Mouse (Mus musculus) midbrain, postnatal 0 days (tissue): Measurements from ENCODE around the gene Thg1l. TPM values are rescaled to one million over a fixed set of nuclear protein-coding genes. Genes with fewer than 3 reads are reported as not detected.

Experiments
- ATAC-seq: fragments of 200-750 bp; cut with Nextera tagmentation; 2 replicates; pipeline ENCODE4 v1.8.0; 2017; ENCODE audit warnings: moderate number of reproducible peaks, mild to moderate bottlenecking, moderate TSS enrichment, moderate library complexity; ENCODE audit not compliant: low FRiP score
- DNase-seq: peaks from one replicate; pipeline ENCODE4 v3.0.0-alpha.2; 2015; ENCODE audit warnings: low spot score
- H3K27ac ChIP-seq: fragments of 300-500 bp; sonication (generic); 2 replicates; pipeline ENCODE4 v1.5.1; 2014; ENCODE audit warnings: low read depth, mild to moderate bottlenecking, low read length, mixed read lengths
- H3K27me3 ChIP-seq: fragments of 300-500 bp; sonication (generic); 2 replicates; pipeline ENCODE4 v1.6.1; 2014; ENCODE audit warnings: low read length, control low read depth, mixed read lengths; ENCODE audit not compliant: insufficient read depth
- H3K36me3 ChIP-seq: fragments of 300-500 bp; sonication (generic); 2 replicates; pipeline ENCODE4 v1.6.1; 2014; ENCODE audit warnings: low read length, control low read depth, mixed read lengths; ENCODE audit not compliant: insufficient read depth
- H3K4me1 ChIP-seq: fragments of 300-500 bp; sonication (generic); 2 replicates; pipeline ENCODE4 v1.6.1; 2014; ENCODE audit warnings: mild to moderate bottlenecking, control low read depth, antibody characterized with exemption, low read length, mixed read lengths; ENCODE audit not compliant: insufficient read depth
- H3K4me2 ChIP-seq: fragments of 300-500 bp; sonication (generic); 2 replicates; pipeline ENCODE4 v1.6.1; 2014; ENCODE audit warnings: low read depth, mild to moderate bottlenecking, low read length, mixed read lengths; ENCODE audit not compliant: poor library complexity, severe bottlenecking
- H3K4me3 ChIP-seq: fragments of 300-500 bp; sonication (generic); 2 replicates; pipeline ENCODE4 v1.5.1; 2014; ENCODE audit warnings: low read depth, mild to moderate bottlenecking, low read length, moderate library complexity
- H3K9ac ChIP-seq: fragments of 300-500 bp; sonication (generic); replicated peaks from 2 replicates; pipeline ENCODE4 v1.6.1; 2014; ENCODE audit warnings: mild to moderate bottlenecking, low read length, moderate library complexity, mixed read lengths; ENCODE audit not compliant: poor library complexity, severe bottlenecking
- H3K9me3 ChIP-seq: fragments of 300-500 bp; sonication (generic); 2 replicates; pipeline ENCODE4 v1.6.1; 2016; ENCODE audit warnings: low read length, control low read depth
- CTCF ChIP-seq: IDR thresholded peaks from 2 replicates; pipeline ENCODE4 v1.5.1; 2016; ENCODE audit warnings: antibody characterized with exemption, mild to moderate bottlenecking
- WGBS: fragments of 180-500 bp; shearing (Covaris S2); extraction: QIAGEN DNeasy Blood & Tissue Kit; methylation state at CpG from one replicate; pipeline ENCODE4 v1.1.7; 2014; 5-methylcytosine and 5-hydroxymethylcytosine counted together
- polyA plus RNA-seq: library from polyadenylated mRNA; unstranded; fragments of >200 nt; fragmentation: Nextera tagmentation; extraction: Ambion mirVana; gene quantifications from 2 replicates; pipeline ENCODE4 v1.2.1, GENCODE M21; 2015
- total RNA-seq: library from RNA; depleted of rRNA; stranded (reverse); fragments of >200 nt; gene quantifications from 2 replicates; pipeline ENCODE4 v1.2.3, GENCODE M21; 2014

The Thg1l gene
- total and polyA plus RNA-seq, 2 experiments from 2014 or later: 8.8 to 11.1 TPM

DNA sequence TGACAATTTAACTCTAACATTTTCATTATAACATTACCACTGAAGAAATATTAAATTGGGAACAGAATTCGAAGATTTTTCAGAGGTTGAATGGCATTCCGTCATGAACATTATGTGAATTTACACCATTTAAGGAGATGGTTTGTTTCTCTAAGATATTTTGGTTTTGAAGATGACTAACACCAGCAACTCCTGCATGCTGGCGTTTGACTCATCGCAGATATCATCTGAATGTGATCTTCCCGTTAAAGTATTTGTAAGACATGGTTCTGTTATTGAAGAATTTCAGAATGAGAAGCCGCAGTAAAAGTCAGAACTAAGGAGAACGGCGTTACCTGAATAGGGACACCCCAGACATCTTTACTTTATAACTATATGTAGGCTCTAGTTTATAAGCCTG is 19.2 kb upstream of the Thg1l start:
- Histone ChIP-seq H3K9me3 (no peaks in the 10 kb centered on the region), H3K27ac (no peak overlapping the region), H3K27me3 (no peaks in the 10 kb centered on the region), H3K36me3 (no peaks in the 10 kb centered on the region), H3K4me2 (no peak overlapping the region), H3K9ac (no peak overlapping the region), H3K4me3 (no peak overlapping the region), H3K4me1 (no peaks in the 10 kb centered on the region)
- TF ChIP-seq CTCF: no peak
- ATAC-seq (no peak), DNase-seq (no peak)
- 90% methylated on average over 8 of the region's 8 CpGs for WGBS

GRCm38 (mm10) chr11:45973635-45974034 is 18.3 kb upstream of the Thg1l start:
- H3K36me3 ChIP-seq: no peaks in the 10 kb centered on the region
- 90% methylated on average over 5 of the region's 5 CpGs for WGBS
- H3K9ac ChIP-seq: no peak overlapping the region
- H3K27ac ChIP-seq: no peak overlapping the region
- ATAC-seq (no peak), DNase-seq (no peak)
- no peak for TF ChIP-seq CTCF
- no peak overlapping the region for H3K4me2 ChIP-seq
- H3K9me3 ChIP-seq: no peaks in the 10 kb centered on the region
- no peaks in the 10 kb centered on the region for H3K4me1 ChIP-seq
- H3K27me3 ChIP-seq: no peaks in the 10 kb centered on the region
- H3K4me3 ChIP-seq: no peak overlapping the region

GRCm38 (mm10) chr11:45968466-45968865 is 13.2 kb upstream of the Thg1l start:
- no peak for DNase-seq
- H3K9me3 ChIP-seq: no peaks in the 10 kb centered on the region
- H3K4me1 ChIP-seq: no peaks in the 10 kb centered on the region
- no peak overlapping the region for H3K27ac ChIP-seq
- no peak overlapping the region for H3K9ac ChIP-seq
- no peaks in the 10 kb centered on the region for H3K36me3 ChIP-seq
- no peak for TF ChIP-seq CTCF
- H3K27me3 ChIP-seq: no peaks in the 10 kb centered on the region
- H3K4me2 ChIP-seq: no peak overlapping the region
- ATAC-seq: no peak
- WGBS: 89% methylated on average over 3 of the region's 3 CpGs
- no peak overlapping the region for H3K4me3 ChIP-seq

DNA sequence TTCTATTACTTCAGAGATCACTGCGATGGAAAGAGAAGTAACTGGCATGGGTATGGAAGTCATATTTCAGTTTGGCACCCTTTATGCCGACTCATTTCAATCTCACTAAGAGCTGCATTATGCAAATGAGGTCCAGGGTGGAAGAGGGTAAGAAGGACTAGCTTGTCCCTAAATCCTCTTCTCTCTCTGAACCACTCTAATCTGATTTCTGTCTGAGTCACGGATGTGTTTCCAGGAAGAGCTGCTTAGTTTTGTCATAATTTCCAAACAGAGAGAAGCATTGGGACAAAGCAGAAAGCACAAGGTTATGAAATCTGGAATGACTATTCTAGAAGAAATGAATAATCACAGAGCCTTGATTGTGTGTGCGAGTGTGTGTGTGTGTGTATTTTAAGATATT is 11.6 kb upstream of the Thg1l start:
- WGBS: 82% methylated on average over 4 of the region's 4 CpGs
- Histone ChIP-seq H3K4me3 (no peak overlapping the region), H3K36me3 (no peaks in the 10 kb centered on the region), H3K27me3 (no peaks in the 10 kb centered on the region), H3K9me3 (no peaks in the 10 kb centered on the region), H3K9ac (no peak overlapping the region), H3K4me1 (no peaks in the 10 kb centered on the region), H3K27ac (no peak overlapping the region), H3K4me2 (no peak overlapping the region)
- DNase-seq: no peak
- no peak for ATAC-seq
- no peak for TF ChIP-seq CTCF

GRCm38 (mm10) chr11:45960003-45960402 is 4.7 kb upstream of the Thg1l start:
- Histone ChIP-seq H3K4me2 (no peak overlapping the region), H3K27ac (no peak overlapping the region), H3K9me3 (no peaks in the 10 kb centered on the region), H3K36me3 (no peaks in the 10 kb centered on the region), H3K4me1 (no peaks in the 10 kb centered on the region), H3K4me3 (no peak overlapping the region), H3K27me3 (no peaks in the 10 kb centered on the region), H3K9ac (no peak overlapping the region)
- peak; percentile 6; the same call in 1 of the 2 replicates for TF ChIP-seq CTCF
- DNase-seq: no peak
- ATAC-seq: no peak
- 87% methylated on average over 5 of the region's 5 CpGs for WGBS

DNA sequence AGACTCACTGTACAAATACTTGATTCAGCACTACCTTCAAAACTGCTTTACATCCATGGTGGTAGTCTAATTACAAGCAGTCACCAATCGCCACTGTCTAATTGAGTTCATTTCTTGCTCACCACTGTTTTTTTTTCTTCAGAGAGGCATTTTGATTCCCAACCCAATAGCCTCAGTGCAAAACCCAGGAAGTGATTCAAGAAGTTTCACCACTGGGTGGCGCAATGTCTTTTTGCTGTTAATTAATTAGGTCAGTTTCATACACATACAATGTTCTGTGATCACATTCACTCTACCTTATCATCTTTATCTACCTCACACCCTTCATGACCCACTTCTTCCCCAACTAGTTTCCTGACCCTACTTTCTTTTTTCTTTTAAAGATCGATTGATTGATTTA is 4.3 kb upstream of the Thg1l start:
- WGBS: 81% methylated on average over 3 of the region's 3 CpGs
- no peaks in the 10 kb centered on the region for H3K9me3 ChIP-seq
- H3K4me1 ChIP-seq: no peaks in the 10 kb centered on the region
- ATAC-seq (no peak), DNase-seq (peak; percentile 58)
- TF ChIP-seq CTCF: peak; percentile 63
- no peak overlapping the region for H3K4me2 ChIP-seq
- H3K27ac ChIP-seq: no peak overlapping the region
- no peak overlapping the region for H3K4me3 ChIP-seq
- no peaks in the 10 kb centered on the region for H3K27me3 ChIP-seq
- H3K9ac ChIP-seq: no peak overlapping the region
- no peaks in the 10 kb centered on the region for H3K36me3 ChIP-seq

- DNase-seq: no peak
Measured at GRCm38 (mm10) chr11:45947491-45947890, 7.8 kb downstream of the Thg1l start.

More at GRCm38 (mm10) chr11:45947491-45947890, 7.8 kb downstream of the Thg1l start:
- Histone ChIP-seq H3K36me3 (peaks cover 25% of the 10 kb centered on the region), H3K9me3 (no peaks in the 10 kb centered on the region), H3K9ac (no peak overlapping the region), H3K27me3 (no peaks in the 10 kb centered on the region), H3K4me3 (no peak overlapping the region), H3K27ac (no peak overlapping the region), H3K4me1 (peaks cover 6% of the 10 kb centered on the region; the same call in 1 of the 2 replicates), H3K4me2 (no peak overlapping the region)
- 93% methylated on average over 2 of the region's 2 CpGs for WGBS
- no peak for TF ChIP-seq CTCF
- ATAC-seq: no peak
